Mouse (Mus musculus) C2C12 (cell line): ENCODE data around the gene Abca14.

Experiments
- CEBPB ChIP-seq: IDR thresholded peaks from one replicate; pipeline ENCODE4 v1.6.1; 2011; ENCODE audit warnings: low read depth, mild to moderate bottlenecking, control low read depth, moderate library complexity
- CTCF ChIP-seq: IDR thresholded peaks from one replicate; pipeline ENCODE4 v1.5.1; 2011; ENCODE audit not compliant: control insufficient read depth, insufficient read depth, insufficient read length
- FOSL1 ChIP-seq: IDR thresholded peaks from one replicate; pipeline ENCODE4 v1.8.0; 2011; ENCODE audit warnings: mild to moderate bottlenecking, low read length; ENCODE audit not compliant: poor library complexity, insufficient read depth, severe bottlenecking
- MAX ChIP-seq: IDR thresholded peaks from one replicate; pipeline ENCODE4 v1.6.1; 2011; ENCODE audit warnings: mild to moderate bottlenecking, control low read depth
- MYOD1 ChIP-seq: IDR thresholded peaks from one replicate; pipeline ENCODE4 v1.6.1; 2011; ENCODE audit warnings: low read depth; ENCODE audit not compliant: control insufficient read depth, insufficient read length
- MYOG ChIP-seq: IDR thresholded peaks from one replicate; pipeline ENCODE4 v1.6.1; 2011; ENCODE audit not compliant: control insufficient read depth, insufficient read length; ENCODE audit errors: extremely low read depth
- USF1 ChIP-seq: IDR thresholded peaks from one replicate; pipeline ENCODE4 v1.6.1; 2011; ENCODE audit warnings: low read depth, mild to moderate bottlenecking, control low read depth, moderate library complexity

GRCm38 (mm10) chr7:120328087-120328793, 124.5 kb downstream of the Abca14 start, which contains the start of gene Abca15:
- no peak for TF ChIP-seq CTCF
- no peak for TF ChIP-seq USF1
- TF ChIP-seq MAX: no peak
- TF ChIP-seq MYOG: no peak
- TF ChIP-seq CEBPB: no peak
- TF ChIP-seq MYOD1: no peak
- TF ChIP-seq FOSL1: no peak
